Mouse (Mus musculus): ENCODE measurements around the gene Tjp3. TPM values are rescaled to one million over a fixed set of nuclear protein-coding genes. Genes with fewer than 3 reads are reported as not detected.

Tjp3 gene
- 4.6 and 4.9 TPM in 2 replicates for polyA plus RNA-seq (2012; rRNA removed)

- TF ChIP-seq POLR2A (IDR thresholded peaks at IDR 0.05; ENCODE audit: borderline replicate concordance, extremely low read depth, insufficient read depth, insufficient read length, poor library complexity, severe bottlenecking) (no peak), CTCF (IDR thresholded peaks at IDR 0.05; ENCODE audit: borderline replicate concordance, extremely low read depth, insufficient read depth, insufficient read length) (no peak)
- no peak for DNase-seq (ENCODE audit: low read depth)
These were observed at the start of gene Tjp3 for GRCm38 (mm10) chr10:81291511-81292104. TSS of gene Tjp3 (minus strand) at chr10:81291581.

GRCm38 (mm10) chr10:81340551-81341332, 49.4 kb upstream of the Tjp3 start:
- TF ChIP-seq POLR2A (IDR thresholded peaks at IDR 0.05; ENCODE audit: borderline replicate concordance, extremely low read depth, insufficient read depth, insufficient read length, poor library complexity, severe bottlenecking) = no peak
- DNase-seq (ENCODE audit: low read depth) = no peak

GRCm38 (mm10) chr10:81336558-81336957, 45.2 kb upstream of the Tjp3 start:
- DNase-seq (ENCODE audit: low read depth) = no peak
- TF ChIP-seq POLR2A (IDR thresholded peaks at IDR 0.05; ENCODE audit: borderline replicate concordance, extremely low read depth, insufficient read depth, insufficient read length, poor library complexity, severe bottlenecking) (no peak), CTCF (IDR thresholded peaks at IDR 0.05; ENCODE audit: borderline replicate concordance, extremely low read depth, insufficient read depth, insufficient read length) (no peak)

DNA sequence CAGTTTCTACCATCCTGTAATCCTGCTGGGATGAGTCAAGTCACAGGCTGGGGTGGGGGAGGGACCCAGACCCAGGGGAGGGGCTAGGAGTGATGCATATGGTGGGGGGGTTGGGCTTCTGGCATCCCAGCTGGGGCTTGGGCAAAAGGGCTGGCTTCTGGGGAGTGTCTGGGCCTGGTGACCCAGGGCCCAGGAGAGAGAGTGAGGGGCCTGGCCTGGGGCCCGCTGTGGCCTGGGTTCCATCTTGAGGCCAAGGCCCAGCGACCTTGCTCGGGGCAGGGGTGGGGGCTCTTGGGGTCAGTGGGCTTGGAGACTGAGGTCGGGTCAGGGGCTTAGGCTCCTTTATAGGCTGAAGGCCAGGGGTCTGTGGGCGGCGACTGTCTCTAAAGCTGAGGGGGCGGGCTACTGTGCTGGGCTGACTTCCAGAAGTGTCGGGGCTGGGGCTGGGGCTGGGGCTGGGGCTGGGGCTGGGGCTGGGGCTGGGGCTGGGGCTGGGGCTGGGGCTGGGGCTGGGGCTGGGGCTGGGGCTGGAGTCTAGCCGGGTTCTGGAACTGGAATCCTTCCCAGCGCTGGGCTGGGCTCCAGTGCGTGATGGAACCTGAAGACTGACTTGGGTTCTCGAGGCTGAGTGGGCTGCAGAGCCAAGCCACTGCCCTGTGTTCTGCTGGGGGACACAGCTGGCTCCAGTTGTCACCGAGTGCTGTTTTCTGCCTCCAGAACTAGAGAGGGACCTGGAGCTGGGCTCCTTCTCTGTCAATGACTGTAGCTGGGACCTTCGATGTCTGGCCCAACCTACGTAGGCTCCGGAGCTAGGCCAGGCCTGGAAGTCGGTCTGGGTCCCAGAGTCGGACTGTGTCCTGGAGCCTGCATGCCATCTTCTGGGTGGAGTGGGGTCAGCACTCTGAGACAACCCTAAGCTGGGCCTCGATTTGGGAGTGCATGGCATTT, 44.3 kb upstream of the Tjp3 start:
- no peak for TF ChIP-seq POLR2A (IDR thresholded peaks at IDR 0.05; ENCODE audit: borderline replicate concordance, extremely low read depth, insufficient read depth, insufficient read length, poor library complexity, severe bottlenecking)
- no peak for TF ChIP-seq CTCF (IDR thresholded peaks at IDR 0.05; ENCODE audit: borderline replicate concordance, extremely low read depth, insufficient read depth, insufficient read length)
- no peak for DNase-seq (ENCODE audit: low read depth)

DNA sequence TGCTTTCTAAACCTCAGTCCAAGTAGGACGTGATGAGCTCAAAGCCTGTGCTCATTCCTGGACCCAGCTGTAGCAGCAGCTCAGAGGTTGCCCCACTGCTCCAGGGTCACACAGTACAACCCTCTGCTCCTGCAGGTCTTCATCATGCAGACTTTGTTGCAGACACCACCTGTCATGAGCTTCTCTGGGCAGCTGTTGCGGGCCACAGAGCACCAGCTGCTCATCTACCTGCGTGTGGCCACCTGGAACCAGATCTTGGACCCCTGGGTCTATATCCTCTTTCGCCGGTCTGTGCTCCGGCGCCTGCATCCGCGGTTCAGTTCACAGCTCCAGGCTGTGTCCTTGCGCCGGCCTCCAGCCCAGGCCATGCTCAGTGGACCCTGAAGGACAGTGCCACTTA, 42.9 kb upstream of the Tjp3 start:
- no peak for TF ChIP-seq POLR2A (IDR thresholded peaks at IDR 0.05; ENCODE audit: borderline replicate concordance, extremely low read depth, insufficient read depth, insufficient read length, poor library complexity, severe bottlenecking)
- no peak for TF ChIP-seq CTCF (IDR thresholded peaks at IDR 0.05; ENCODE audit: borderline replicate concordance, extremely low read depth, insufficient read depth, insufficient read length)
- no peak for DNase-seq (ENCODE audit: low read depth)

- DNase-seq (ENCODE audit: low read depth) = no peak
- no peak for TF ChIP-seq POLR2A (IDR thresholded peaks at IDR 0.05; ENCODE audit: borderline replicate concordance, extremely low read depth, insufficient read depth, insufficient read length, poor library complexity, severe bottlenecking)
- no peak for TF ChIP-seq CTCF (IDR thresholded peaks at IDR 0.05; ENCODE audit: borderline replicate concordance, extremely low read depth, insufficient read depth, insufficient read length)
These were observed 40.9 kb upstream of the Tjp3 start for GRCm38 (mm10) chr10:81332277-81332676.

- no peak for TF ChIP-seq POLR2A (IDR thresholded peaks at IDR 0.05; ENCODE audit: borderline replicate concordance, extremely low read depth, insufficient read depth, insufficient read length, poor library complexity, severe bottlenecking)
- no peak for TF ChIP-seq CTCF (IDR thresholded peaks at IDR 0.05; ENCODE audit: borderline replicate concordance, extremely low read depth, insufficient read depth, insufficient read length)
- DNase-seq (ENCODE audit: low read depth) = no peak
These were observed 38.6 kb upstream of the Tjp3 start for GRCm38 (mm10) chr10:81330007-81330406.

DNA sequence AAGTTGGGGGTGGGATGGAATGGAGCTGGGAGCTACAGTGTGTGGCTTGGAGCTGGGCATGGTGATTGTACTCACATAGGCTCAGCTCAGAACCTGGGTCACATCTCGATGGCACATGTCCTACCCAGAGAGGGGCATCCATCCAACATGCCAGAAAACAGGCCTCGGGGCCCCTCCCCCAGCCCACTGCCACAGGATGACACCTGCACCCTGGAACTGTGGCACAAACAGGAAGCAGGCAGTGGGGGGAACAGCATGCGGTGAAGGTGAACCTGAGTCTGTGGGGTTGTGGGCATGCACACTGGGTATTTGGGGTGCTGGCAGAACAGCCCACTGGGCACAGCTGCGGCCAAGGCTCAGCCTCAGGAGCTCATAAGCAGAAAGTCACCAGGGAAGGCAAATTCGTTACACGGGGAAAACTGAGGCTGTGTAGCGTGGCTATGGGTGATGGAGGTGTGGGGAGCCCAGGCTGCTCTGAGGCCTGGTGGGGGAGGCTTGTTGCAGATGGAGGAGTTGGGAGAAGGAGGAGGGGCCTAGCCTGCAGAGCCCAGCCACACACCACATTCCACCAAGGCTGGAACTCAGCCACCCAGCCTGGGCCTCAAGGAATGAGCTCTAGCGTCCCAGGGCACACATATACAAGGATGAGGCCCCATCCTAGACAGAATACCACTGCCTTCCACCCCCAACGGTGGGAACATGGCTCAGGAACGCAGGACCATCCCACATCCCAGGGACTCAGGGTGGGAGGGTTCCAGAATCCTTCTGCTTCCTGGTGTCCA, 38.0 kb upstream of the Tjp3 start:
- DNase-seq (ENCODE audit: low read depth) = no peak

GRCm38 (mm10) chr10:81328386-81328785, 37.0 kb upstream of the Tjp3 start, which contains the start of gene Tbxa2r:
TSS of gene Tbxa2r (plus strand) at chr10:81328731.
- TF ChIP-seq POLR2A (IDR thresholded peaks at IDR 0.05; ENCODE audit: borderline replicate concordance, extremely low read depth, insufficient read depth, insufficient read length, poor library complexity, severe bottlenecking) (no peak), CTCF (IDR thresholded peaks at IDR 0.05; ENCODE audit: borderline replicate concordance, extremely low read depth, insufficient read depth, insufficient read length) (no peak)
- no peak for DNase-seq (ENCODE audit: low read depth)

More for the DNA sequence above, 38.0 kb upstream of the Tjp3 start:
- TF ChIP-seq CTCF (IDR thresholded peaks at IDR 0.05; ENCODE audit: borderline replicate concordance, extremely low read depth, insufficient read depth, insufficient read length) (no peak), POLR2A (IDR thresholded peaks at IDR 0.05; ENCODE audit: borderline replicate concordance, extremely low read depth, insufficient read depth, insufficient read length, poor library complexity, severe bottlenecking) (no peak)

- no peak for DNase-seq (ENCODE audit: low read depth)
- no peak for TF ChIP-seq CTCF (IDR thresholded peaks at IDR 0.05; ENCODE audit: borderline replicate concordance, extremely low read depth, insufficient read depth, insufficient read length)
- no peak for TF ChIP-seq POLR2A (IDR thresholded peaks at IDR 0.05; ENCODE audit: borderline replicate concordance, extremely low read depth, insufficient read depth, insufficient read length, poor library complexity, severe bottlenecking)
These were observed 36.6 kb upstream of the Tjp3 start for GRCm38 (mm10) chr10:81327959-81328358.

Measured in brain, embryonic 14.5 days (tissue).